Mouse (Mus musculus): Measurements from ENCODE around the gene Pax2.

Pax2 gene

DNA sequence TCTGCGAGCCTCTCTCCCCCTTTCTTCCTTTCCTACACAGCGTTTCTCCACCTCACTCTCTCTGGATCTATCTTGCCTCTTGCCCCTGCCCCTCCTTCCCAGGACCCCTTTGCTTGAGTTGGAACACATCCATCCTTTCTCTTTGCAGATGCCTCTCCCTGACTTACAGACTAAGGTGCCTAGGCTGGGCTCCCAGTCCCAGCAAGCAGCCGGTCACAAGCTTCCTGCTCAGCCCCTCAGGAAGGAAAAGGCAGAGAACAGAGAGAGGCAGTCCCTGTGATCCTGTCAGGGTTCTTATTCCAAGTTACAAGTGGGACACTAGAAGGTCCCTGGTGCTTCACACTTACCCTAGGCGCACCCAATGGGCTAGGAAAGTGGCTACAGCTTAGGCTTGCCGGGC is 7.6 kb upstream of the Pax2 start:
- DNase-seq (ENCODE audit: low spot score in 2 of 2), result no peak

- DNase-seq (ENCODE audit: low spot score in 2 of 2), result no peak
Measured at GRCm38 (mm10) chr19:44749061-44749990, 6.5 kb upstream of the Pax2 start.

- DNase-seq (ENCODE audit: low spot score in 2 of 2), result peak in 1 of 2 experiments; percentile 23
Measured at GRCm38 (mm10) chr19:44750051-44751041, 5.5 kb upstream of the Pax2 start.

- DNase-seq (ENCODE audit: low spot score in 2 of 2), result no peak
Measured at GRCm38 (mm10) chr19:44751042-44751441, 4.8 kb upstream of the Pax2 start.

DNA sequence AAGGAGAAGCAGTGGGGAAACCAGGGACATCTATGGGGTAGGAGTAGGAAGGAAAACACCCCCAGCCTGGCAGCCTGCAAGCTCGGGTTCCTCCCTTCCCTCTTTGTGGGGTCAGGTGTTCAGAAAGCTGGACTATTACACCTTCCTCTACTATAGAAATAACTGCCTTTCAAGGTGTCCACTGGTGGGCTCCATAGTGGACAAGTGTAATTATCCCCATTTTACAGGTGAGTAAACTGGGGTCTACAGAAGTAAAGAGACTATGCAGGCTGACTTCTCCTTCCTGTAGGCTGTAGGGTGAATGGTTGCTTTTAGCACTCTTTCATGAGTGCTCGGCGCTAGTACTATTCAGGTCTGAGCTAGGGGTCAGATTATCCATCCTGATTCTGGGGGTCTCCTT is 4.3 kb upstream of the Pax2 start:
- DNase-seq (ENCODE audit: low spot score in 2 of 2), result no peak

- DNase-seq (ENCODE audit: low spot score in 2 of 2), result no peak
Measured at GRCm38 (mm10) chr19:44752056-44752940, 3.5 kb upstream of the Pax2 start.

GRCm38 (mm10) chr19:44753361-44753760 is 2.5 kb upstream of the Pax2 start:
- no peak for DNase-seq (ENCODE audit: low spot score in 2 of 2)

GRCm38 (mm10) chr19:44754461-44755377 is 1.1 kb upstream of the Pax2 start:
- no peak for DNase-seq (ENCODE audit: low spot score in 2 of 2)

DNA sequence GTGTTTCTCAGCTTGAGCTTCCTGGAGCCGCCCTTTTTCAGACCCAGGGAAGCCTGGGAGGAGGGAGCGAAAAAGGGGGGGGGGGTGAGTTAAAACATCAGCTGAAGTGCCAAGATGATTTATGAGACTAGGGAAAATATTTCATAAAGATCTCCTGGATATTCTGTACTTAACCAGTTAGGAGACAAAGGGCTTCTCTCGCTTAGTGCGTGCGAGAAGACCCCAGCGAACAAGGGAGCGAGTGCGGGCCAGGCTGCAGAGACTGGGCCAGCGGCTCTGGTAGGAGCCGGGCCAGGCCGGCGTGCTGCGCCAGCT is 510 bp upstream of the Pax2 start:
- no peak for DNase-seq (ENCODE audit: low spot score in 2 of 2)

DNA sequence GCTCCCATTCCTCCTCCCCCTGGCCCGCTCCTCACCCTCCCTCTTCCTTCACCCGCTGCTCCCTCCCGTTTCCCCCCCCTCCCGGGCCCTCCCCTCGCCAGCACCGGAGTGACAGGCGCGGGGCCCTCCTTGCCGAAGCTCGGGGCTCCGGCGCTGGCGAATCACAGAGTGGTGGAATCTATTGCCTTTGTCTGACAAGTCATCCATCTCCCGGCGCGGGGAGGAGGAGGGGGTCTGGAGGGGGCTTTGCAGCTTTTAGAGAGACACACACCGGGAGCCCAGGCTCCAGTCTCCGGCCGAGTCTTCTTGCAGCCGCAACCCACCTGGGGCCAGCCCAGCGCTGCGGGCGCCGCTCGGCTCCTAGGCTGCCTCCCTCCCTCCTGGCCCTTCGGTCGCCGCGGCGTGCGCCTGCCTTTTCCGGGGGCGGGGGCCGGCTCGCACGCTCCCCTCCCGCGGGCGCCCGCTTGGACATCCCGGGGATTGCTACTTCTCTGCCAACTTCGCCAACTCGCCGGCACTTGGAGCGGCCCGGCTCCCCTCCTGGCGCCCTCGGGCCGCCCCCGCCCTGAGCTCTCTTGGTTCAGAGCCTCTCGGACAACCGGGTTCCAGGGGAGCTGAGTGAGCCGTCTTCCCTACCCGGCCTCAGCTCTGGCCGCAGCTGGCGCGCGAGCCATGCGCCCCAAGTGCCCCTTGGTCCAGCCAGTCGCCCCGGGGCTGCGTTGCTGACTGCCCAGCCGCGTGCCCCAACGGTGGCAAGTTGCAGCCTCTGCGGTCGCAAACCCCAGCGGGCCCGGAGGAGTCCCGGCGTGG is 781 bp downstream of the Pax2 start:
- no peak for DNase-seq (ENCODE audit: low spot score in 2 of 2)

DNA sequence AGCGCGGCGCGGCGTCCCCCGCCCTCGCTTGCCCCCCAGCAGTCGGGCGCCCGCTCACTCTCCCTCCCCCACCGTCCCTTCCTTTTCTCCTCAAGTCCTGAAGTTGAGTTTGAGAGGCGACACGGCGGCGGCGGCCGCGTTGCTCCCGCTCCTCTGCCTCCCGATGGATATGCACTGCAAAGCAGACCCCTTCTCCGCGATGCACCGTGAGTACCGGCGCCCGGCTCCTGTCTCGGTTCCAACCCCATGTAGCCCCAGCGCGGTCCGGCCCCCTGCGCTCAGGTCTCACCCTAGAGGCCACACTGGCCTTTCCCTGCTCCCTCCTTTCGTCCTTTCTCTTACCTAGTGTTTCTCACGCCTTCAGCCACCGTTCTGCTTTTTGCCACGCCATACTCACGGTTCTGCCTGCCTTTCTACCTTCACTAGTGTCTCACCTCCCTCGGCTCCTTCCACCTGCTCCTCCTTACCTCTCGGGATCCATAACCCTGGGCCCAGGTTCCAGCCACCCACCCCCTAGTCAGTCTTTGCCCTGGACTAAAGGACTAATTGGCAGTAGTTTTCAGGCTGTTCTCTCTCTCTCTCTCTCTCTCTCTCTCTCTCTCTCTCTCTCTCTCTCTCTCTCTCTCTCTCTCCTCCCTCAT is 1.5 kb downstream of the Pax2 start:
- DNase-seq (ENCODE audit: low spot score in 2 of 2), result no peak

GRCm38 (mm10) chr19:44758846-44759245 is 3.0 kb downstream of the Pax2 start:
- no peak for DNase-seq (ENCODE audit: low spot score in 2 of 2)

DNA sequence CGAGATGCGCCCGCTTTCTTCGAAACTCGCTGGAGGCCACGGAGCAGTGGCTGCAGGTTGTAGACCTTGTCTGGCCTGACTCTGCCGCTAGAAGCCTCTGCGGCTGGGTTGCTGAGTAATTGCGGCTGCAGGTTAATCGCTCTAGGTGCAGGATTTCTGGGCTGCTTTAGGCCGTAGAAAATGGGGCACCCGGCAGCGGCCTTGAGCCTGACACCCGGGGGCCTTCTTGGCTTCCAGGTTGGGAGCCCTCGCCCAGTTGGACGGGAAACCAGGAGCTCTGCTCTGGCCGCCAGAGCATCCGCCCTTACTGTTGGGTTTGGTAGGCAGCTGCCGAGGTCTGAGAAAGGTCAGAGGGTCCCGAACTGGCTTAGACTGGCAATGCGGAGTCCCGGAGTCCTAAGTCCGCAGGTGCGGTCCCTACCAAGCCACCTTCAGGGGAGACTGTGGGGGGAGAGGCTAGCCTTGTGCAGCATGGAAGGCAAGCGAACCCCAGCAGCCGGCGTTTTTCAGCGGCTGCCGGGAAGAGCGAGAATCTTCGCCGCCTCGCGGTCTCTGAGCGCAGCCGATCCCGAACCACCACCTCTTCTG is 3.8 kb downstream of the Pax2 start:
- DNase-seq (ENCODE audit: low spot score in 2 of 2), result no peak

DNA sequence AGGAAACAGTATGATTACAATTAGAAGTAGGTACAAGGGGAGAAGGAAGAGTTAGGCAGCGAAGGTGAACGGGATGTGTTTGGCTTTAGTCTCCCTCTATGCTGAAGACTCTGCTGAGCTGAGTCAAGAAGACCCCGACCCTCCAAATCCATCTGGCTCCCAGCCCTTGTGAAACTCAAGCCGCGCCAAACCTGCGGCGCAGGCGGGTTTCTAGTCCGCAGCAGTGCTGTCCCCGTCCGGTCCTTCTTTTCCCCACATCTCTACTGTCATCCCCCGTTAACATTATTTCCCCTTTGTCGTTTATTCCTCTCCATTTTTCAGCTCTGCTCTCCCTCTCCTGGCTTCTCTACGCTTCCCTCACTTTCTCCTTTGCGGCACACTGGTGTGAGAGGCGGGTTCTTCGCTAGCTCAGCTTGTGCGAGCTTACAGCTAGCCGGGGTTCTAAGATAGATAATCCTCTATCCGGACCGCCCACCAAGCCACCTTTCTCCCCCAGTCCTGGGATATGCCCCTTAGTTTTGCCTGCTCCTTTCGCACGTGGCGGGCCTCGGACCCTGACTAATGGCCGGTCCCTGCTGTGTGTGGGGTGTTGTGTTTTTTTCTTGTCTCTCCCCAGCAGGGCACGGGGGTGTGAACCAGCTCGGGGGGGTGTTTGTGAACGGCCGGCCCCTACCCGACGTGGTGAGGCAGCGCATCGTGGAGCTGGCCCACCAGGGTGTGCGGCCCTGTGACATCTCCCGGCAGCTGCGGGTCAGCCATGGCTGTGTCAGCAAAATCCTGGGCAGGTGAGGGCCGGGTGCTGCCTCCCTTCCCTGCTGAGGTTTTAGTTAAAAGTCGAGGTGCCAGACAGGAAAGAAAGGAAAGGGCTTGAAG is 4.7 kb downstream of the Pax2 start:
- DNase-seq (ENCODE audit: low spot score in 2 of 2), result no peak

GRCm38 (mm10) chr19:44762121-44762621 is 6.3 kb downstream of the Pax2 start:
- DNase-seq (ENCODE audit: low spot score in 2 of 2), result no peak

GRCm38 (mm10) chr19:44770268-44771050 is 14.6 kb downstream of the Pax2 start:
- DNase-seq (ENCODE audit: low spot score in 2 of 2), result no peak

DNA sequence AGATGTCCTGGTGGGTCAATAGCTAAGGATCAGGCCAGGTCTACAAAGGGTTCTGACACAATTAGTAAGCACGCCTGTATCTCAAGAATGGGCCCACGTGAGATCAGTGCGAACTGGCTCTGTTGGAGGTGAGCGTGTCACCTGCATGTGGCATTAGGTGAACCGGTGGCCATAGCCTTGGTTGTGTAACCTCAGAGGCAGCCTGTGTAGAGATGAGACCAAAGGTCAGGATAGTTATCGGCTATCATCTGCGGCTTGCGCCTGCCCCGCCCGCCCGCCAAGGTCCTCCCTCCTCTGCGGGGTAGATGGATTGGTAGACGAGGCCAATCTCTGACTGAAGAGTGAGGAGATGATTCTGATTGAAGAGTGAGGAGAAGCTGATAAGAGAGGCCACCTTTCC is 15.7 kb downstream of the Pax2 start:
- DNase-seq (ENCODE audit: low spot score in 2 of 2), result no peak
